Mouse (Mus musculus) hindbrain, embryonic 16.5 days (tissue): Measurements from ENCODE around the gene Acot2. TPM values are rescaled to one million over a fixed set of nuclear protein-coding genes. Genes with fewer than 3 reads are reported as not detected.
"Not testable (repeated sequence)": the region's sequence is repeated elsewhere in the genome, so short reads cannot be mapped to it uniquely, and the experiment has no call there.

Experiments
- ATAC-seq: fragments of 200-750 bp; cut with Nextera tagmentation; 2 replicates; pipeline ENCODE4 v1.8.0; 2017; ENCODE audit warnings: moderate TSS enrichment, moderate library complexity
- H3K27ac ChIP-seq: fragments of 300-500 bp; sonication (generic); 2 replicates; pipeline ENCODE4 v1.5.1; 2014; ENCODE audit warnings: low read depth, mild to moderate bottlenecking, control low read depth, low read length, moderate library complexity
- H3K27me3 ChIP-seq: fragments of 300-500 bp; sonication (generic); replicated peaks from 2 replicates; pipeline ENCODE4 v1.6.1; 2014; ENCODE audit warnings: low read length; ENCODE audit not compliant: control insufficient read depth, insufficient read depth
- H3K36me3 ChIP-seq: fragments of 300-500 bp; sonication (generic); 2 replicates; pipeline ENCODE4 v1.6.1; 2014; ENCODE audit warnings: mild to moderate bottlenecking, low read length, moderate library complexity, mixed read lengths; ENCODE audit not compliant: control insufficient read depth, insufficient read depth
- H3K4me1 ChIP-seq: fragments of 300-500 bp; sonication (generic); 2 replicates; pipeline ENCODE4 v1.6.1; 2014; ENCODE audit warnings: low read depth, low read length; ENCODE audit not compliant: control insufficient read depth, insufficient read depth
- H3K4me2 ChIP-seq: fragments of 300-500 bp; sonication (generic); 2 replicates; pipeline ENCODE4 v1.6.1; 2014; ENCODE audit warnings: mild to moderate bottlenecking, low read length, control low read depth, moderate library complexity
- H3K4me3 ChIP-seq: fragments of 300-500 bp; sonication (generic); 2 replicates; pipeline ENCODE4 v1.5.1; 2014; ENCODE audit warnings: mild to moderate bottlenecking, low read length, control low read depth, moderate library complexity
- H3K9ac ChIP-seq: fragments of 300-500 bp; sonication (generic); 2 replicates; pipeline ENCODE4 v1.6.1; 2014; ENCODE audit warnings: low read depth, mild to moderate bottlenecking, control low read depth, low read length, moderate library complexity
- H3K9me3 ChIP-seq: fragments of 300-500 bp; sonication (generic); 2 replicates; pipeline ENCODE4 v1.6.1; 2014; ENCODE audit warnings: mild to moderate bottlenecking, low read length, moderate library complexity; ENCODE audit not compliant: control insufficient read depth
- WGBS: fragments of 180-500 bp; shearing (Covaris S2); extraction: QIAGEN DNeasy Blood & Tissue Kit; methylation state at CpG from one replicate; pipeline ENCODE4 v1.1.7; 2014; 5-methylcytosine and 5-hydroxymethylcytosine counted together
- polyA plus RNA-seq: library from polyadenylated mRNA; unstranded; fragments of >200 nt; fragmentation: Nextera tagmentation; extraction: Ambion mirVana; gene quantifications from 2 replicates; pipeline ENCODE4 v1.2.1, GENCODE M21; 2015

The Acot2 gene
- polyA plus RNA-seq, 1 experiment from 2014 or later: 16.1 TPM

DNA sequence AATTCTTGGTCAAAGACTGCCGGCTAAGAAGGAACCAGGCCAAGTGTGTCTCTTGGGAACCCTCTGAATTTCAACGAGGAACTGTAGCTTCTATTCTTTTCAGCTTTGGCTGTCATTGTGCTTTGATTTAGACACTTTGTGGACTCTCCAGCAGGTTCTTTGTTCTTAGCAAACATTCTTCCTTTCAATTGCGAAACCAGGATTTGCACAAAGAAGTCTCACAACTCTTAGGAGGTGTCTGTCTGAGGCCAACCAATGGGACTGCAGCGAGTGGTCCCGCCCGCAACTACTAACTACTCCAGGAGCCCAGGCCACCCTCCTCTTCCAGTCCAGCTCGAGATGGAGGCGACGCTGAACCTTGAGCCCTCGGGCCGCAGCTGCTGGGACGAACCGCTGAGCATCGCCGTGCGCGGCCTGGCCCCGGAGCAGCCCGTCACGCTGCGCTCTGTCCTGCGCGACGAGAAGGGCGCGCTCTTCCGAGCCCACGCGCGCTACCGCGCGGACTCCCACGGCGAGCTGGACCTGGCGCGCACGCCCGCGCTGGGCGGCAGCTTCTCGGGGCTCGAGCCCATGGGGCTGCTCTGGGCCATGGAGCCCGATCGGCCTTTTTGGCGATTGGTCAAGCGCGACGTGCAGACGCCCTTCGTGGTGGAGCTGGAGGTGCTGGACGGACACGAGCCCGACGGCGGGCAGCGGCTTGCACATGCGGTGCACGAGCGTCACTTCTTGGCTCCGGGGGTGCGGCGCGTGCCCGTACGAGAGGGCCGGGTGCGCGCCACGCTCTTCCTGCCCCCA is 21.7 kb downstream of the Acot2 start, which contains the start of gene Acot1:
Acot1 (plus strand) TSS at position 320 of the 795 bp plus-strand sequence.
- not testable (repeated sequence) for H3K27me3 ChIP-seq, H3K9me3 ChIP-seq, H3K4me1 ChIP-seq, H3K36me3 ChIP-seq
- Histone ChIP-seq H3K4me3 (peak within 1 kb of the TSS; percentile 51), H3K4me2 (peak within 1 kb of the TSS; percentile 61), H3K27ac (peak within 1 kb of the TSS; percentile 72), H3K9ac (peak within 1 kb of the TSS; percentile 62)
- WGBS: 1% methylated on average over 49 of the region's 70 CpGs
- ATAC-seq: peak; percentile 95

DNA sequence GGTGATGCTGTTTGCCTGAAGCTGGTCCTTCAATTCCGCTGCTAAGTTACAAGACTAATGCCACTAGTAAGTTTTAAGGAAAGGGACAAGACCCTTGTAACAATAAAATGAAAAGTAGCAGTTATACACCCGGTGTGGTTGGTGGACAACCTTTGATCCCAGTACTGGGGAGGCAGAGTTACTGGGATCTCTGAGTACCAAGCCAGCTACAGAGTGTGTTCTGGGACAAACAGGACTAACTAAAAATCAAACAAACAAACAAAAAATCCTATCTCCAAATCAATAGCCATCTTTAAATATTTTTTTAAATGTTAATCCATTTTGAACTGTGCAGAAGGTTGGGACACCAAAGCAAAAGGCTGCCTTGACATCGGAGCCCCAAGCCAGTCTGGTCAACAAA is 22.5 kb downstream of the Acot2 start:
- no peaks in the 10 kb centered on the region for H3K9me3 ChIP-seq
- ATAC-seq: no peak
- 71% methylated on average over 3 of the region's 3 CpGs for WGBS
- H3K9ac ChIP-seq: no peak overlapping the region
- peak overlapping the region; percentile 10; the same call in 1 of the 2 replicates for H3K27ac ChIP-seq
- H3K4me3 ChIP-seq: peak overlapping the region; percentile 51
- peaks cover 8% of the 10 kb centered on the region for H3K4me1 ChIP-seq
- peak overlapping the region; percentile 61 for H3K4me2 ChIP-seq
- no peaks in the 10 kb centered on the region for H3K36me3 ChIP-seq
- H3K27me3 ChIP-seq: no peaks in the 10 kb centered on the region

DNA sequence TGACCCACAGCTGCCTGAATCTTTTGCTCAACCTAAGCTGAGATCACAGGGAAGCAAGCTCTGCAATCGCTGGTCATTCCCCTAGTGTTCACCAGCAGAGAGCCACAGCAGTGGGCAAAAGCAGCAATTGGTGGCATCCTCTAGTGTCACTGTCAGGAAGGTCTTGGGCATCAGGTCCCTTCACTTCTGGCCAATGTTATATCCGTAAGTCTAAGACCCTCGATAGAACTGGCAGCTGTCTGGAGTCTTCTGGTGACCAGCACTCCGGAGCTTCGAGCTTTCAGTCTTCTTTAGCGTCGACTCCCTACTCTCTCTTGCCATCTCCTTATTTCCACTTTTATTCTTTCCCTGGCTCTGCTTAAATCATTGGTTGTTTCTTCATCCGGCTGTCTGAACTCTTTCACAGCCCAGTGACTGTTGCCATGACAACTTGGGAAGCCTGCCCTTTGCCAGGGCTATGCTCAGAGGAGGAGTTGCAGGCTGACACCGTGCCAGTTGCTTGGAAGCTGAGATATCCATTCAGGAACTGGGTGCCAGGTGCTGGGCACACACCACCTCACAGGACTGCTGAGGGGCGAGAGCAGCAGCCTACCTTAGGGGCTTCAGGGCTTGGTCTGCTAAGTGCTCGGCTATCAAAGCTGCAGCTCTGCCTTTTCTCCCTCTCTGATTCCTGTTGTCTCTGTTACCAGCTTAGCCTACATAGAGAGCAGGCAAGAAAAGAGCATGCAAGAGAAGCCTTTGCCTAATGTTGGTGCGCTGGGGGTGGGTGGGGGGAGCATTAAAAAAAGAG is 23.8 kb downstream of the Acot2 start:
- no peaks in the 10 kb centered on the region for H3K36me3 ChIP-seq
- peak overlapping the region; percentile 55 for H3K4me2 ChIP-seq
- ATAC-seq: peak; percentile 88
- H3K9me3 ChIP-seq: no peaks in the 10 kb centered on the region
- H3K27me3 ChIP-seq: no peaks in the 10 kb centered on the region
- H3K4me1 ChIP-seq: peaks cover 8% of the 10 kb centered on the region
- peak overlapping the region; percentile 65 for H3K27ac ChIP-seq
- peak overlapping the region; percentile 43; the same call in 1 of the 2 replicates for H3K9ac ChIP-seq
- 23% methylated on average over 12 of the region's 12 CpGs for WGBS
- H3K4me3 ChIP-seq: peak overlapping the region; percentile 51

DNA sequence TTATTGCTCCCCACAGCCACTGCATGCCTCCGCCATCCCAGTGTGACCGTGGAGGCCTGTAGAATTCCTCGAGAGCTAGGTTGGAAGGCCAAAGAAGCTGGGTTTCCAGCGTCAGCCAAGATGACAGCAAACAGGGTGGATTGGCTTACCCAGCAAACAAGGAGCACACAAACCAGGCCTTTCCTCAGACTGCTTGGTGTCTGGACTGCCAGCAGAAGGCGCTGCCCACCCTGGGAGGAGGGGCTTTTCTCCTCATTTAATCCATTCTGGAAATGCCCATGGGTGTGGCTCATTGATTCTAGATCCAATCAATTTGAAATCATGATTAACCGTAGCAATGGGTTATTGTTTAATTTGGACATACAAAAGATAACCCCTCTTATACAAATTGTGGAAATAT is 25.5 kb downstream of the Acot2 start:
- no peak overlapping the region for H3K27ac ChIP-seq
- no peaks in the 10 kb centered on the region for H3K36me3 ChIP-seq
- WGBS: 56% methylated on average over 6 of the region's 6 CpGs
- peak overlapping the region; percentile 55 for H3K4me2 ChIP-seq
- no peak overlapping the region for H3K9ac ChIP-seq
- H3K4me3 ChIP-seq: no peak overlapping the region
- ATAC-seq: no peak
- no peaks in the 10 kb centered on the region for H3K27me3 ChIP-seq
- no peaks in the 10 kb centered on the region for H3K9me3 ChIP-seq
- peaks cover 8% of the 10 kb centered on the region for H3K4me1 ChIP-seq

DNA sequence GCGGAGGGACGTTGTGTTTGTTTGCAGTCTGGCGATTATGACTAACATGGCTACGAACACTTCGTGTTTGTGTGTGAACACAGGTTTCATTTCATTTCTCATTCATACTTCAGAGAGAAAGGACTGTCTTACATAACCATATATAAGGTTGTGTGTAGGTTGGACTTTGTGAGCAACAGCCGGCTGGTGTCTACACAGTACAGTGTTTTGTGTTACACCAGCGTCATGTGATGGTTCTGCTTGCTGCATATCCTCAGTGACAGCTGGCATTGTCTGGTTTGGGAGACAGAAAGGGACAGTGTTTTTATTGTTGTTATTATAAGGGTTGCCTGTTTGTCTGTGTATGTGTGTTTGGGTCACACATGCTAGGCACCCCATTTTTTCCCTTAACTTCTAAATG is 26.0 kb downstream of the Acot2 start:
- H3K4me2 ChIP-seq: no peak overlapping the region
- no peak overlapping the region for H3K4me3 ChIP-seq
- WGBS: 90% methylated on average over 7 of the region's 7 CpGs
- no peaks in the 10 kb centered on the region for H3K9me3 ChIP-seq
- H3K9ac ChIP-seq: no peak overlapping the region
- no peaks in the 10 kb centered on the region for H3K27me3 ChIP-seq
- no peaks in the 10 kb centered on the region for H3K36me3 ChIP-seq
- ATAC-seq: no peak
- peaks cover 8% of the 10 kb centered on the region for H3K4me1 ChIP-seq
- no peak overlapping the region for H3K27ac ChIP-seq

DNA sequence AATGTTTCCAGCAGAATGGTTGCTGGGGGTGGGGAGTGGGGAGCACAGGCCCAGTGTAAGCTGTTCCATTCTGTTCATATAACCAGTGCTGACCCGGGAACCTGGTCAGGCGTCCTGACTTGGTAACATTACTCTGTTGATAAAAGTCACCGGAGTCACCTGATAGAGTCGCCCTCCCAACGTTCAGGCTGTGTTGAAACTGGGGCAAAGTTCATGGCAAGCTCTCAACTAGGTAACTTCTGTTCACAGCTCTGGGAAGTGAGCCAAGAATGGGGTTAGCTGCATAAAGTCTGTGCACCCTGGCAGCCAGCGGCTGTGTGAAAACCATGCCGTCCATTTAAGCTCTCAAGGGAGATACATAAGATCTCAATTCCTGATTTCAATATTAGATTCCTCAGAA is 32.9 kb downstream of the Acot2 start:
- not testable (repeated sequence) for H3K9ac ChIP-seq, H3K4me1 ChIP-seq, H3K4me3 ChIP-seq, H3K27ac ChIP-seq, H3K9me3 ChIP-seq, H3K27me3 ChIP-seq, H3K36me3 ChIP-seq, H3K4me2 ChIP-seq
- peak; percentile 67 for ATAC-seq
- 51% methylated on average over 7 of the region's 7 CpGs for WGBS

DNA sequence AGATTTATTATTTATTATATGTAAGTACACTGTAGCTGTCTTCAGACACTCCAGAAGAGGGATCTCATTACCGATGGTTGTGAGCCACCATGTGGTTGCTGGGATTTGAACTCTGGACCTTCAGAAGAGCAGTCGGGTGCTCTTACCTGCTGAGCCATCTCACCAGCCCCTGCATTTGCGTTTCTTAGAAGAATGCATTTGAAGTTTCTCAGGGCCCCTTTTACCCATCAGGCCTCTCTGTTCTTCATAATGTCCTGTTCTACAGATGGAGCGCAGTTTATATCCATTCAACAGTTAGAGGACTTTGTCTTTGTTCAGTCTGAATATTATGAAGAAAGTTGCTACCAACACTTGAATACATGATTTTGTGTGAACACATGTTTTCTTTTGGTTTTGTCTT is 34.6 kb downstream of the Acot2 start:
- ATAC-seq, H3K27me3 ChIP-seq, H3K4me2 ChIP-seq, H3K4me1 ChIP-seq, H3K9me3 ChIP-seq, H3K4me3 ChIP-seq, H3K27ac ChIP-seq, H3K36me3 ChIP-seq, H3K9ac ChIP-seq: not testable (repeated sequence)
- WGBS: 95% methylated on average over 4 of the region's 4 CpGs

DNA sequence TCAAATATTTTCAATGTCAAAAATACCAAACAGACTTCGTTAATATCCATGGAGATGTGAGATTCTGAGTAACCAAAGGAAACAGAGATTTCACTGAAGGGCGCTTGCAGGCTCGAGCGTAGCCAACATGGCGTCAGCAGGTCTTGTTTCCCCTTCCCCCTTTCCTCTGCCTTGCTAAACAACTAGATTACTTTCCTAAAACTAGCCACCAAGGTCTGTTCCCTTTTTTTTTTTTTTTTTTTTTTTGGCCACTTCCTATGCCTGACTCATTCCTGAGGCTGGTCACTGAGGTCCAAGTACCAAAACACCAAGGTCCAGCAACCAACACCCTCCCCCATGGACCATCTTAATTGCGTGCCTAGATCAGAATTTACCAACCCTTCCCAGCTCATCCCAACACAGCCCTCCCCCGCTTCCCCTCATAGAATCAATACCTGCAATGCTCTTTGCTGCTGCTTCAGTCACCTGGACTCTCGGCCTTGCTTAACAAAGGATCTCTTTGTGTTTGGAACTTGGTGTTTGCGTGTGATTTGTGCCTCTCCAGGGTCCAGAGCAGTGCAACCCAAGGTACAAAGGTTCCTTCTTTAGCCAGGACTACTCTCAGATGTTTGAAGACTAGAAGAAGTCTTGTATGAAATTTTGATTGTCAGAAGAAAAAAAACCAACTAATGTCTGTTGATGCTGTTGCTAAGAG is 35.5 kb downstream of the Acot2 start:
- H3K4me3 ChIP-seq: no peak overlapping the region
- no peak overlapping the region for H3K4me2 ChIP-seq
- no peak for ATAC-seq
- no peaks in the 10 kb centered on the region for H3K36me3 ChIP-seq
- H3K27me3 ChIP-seq: no peaks in the 10 kb centered on the region
- H3K9ac ChIP-seq: no peak overlapping the region
- WGBS: 87% methylated on average over 9 of the region's 9 CpGs
- H3K4me1 ChIP-seq: no peaks in the 10 kb centered on the region
- no peaks in the 10 kb centered on the region for H3K9me3 ChIP-seq
- no peak overlapping the region for H3K27ac ChIP-seq

DNA sequence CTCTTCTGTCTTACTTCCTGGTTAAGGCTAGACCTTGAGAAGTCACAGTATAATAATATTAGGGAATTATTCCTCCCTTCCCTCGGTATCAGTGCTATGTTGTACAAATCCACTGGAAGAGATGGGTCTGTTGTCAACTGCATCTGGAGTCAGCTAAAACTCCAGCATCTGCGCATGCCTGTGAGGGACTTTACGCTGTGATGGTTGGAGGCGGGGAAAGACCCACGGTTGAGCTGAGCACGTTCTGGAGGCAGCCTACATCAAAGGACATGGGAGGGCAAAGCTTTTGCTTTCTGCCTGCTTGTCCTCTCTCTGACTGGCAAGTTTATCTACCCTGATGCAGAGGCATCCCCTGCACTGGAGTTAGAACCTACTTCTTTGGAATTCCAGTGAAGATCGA is 38.2 kb downstream of the Acot2 start:
- no peak for ATAC-seq
- H3K9ac ChIP-seq: no peak overlapping the region
- H3K4me3 ChIP-seq: no peak overlapping the region
- no peaks in the 10 kb centered on the region for H3K9me3 ChIP-seq
- no peaks in the 10 kb centered on the region for H3K4me1 ChIP-seq
- H3K4me2 ChIP-seq: no peak overlapping the region
- WGBS: 91% methylated on average over 7 of the region's 7 CpGs
- H3K27ac ChIP-seq: no peak overlapping the region
- H3K27me3 ChIP-seq: no peaks in the 10 kb centered on the region
- H3K36me3 ChIP-seq: no peaks in the 10 kb centered on the region
